Mouse (Mus musculus) forebrain, embryonic 16.5 days (tissue): ENCODE results near the gene Zfp180. TPM values are rescaled to one million over a fixed set of nuclear protein-coding genes. Genes with fewer than 3 reads are reported as not detected.

Experiments used
- ATAC-seq: fragments of 200-750 bp; cut with Nextera tagmentation; 2 replicates; pipeline ENCODE4 v1.8.0; 2017; ENCODE audit warnings: mild to moderate bottlenecking, moderate library complexity
- H3K27ac ChIP-seq: fragments of 300-500 bp; sonication (generic); 2 replicates; pipeline ENCODE4 v1.5.1; 2014; ENCODE audit warnings: low read length, control low read depth
- H3K27me3 ChIP-seq: fragments of 300-500 bp; sonication (generic); replicated peaks from 2 replicates; pipeline ENCODE4 v1.6.1; 2014; ENCODE audit warnings: low read length; ENCODE audit not compliant: control insufficient read depth, insufficient read depth
- H3K36me3 ChIP-seq: fragments of 300-500 bp; sonication (generic); 2 replicates; pipeline ENCODE4 v1.6.1; 2014; ENCODE audit not compliant: control insufficient read depth, insufficient read depth
- H3K4me1 ChIP-seq: fragments of 300-500 bp; sonication (generic); replicated peaks from 2 replicates; pipeline ENCODE4 v1.6.1; 2014; ENCODE audit warnings: low read length; ENCODE audit not compliant: control insufficient read depth, insufficient read depth
- H3K4me2 ChIP-seq: fragments of 300-500 bp; sonication (generic); 2 replicates; pipeline ENCODE4 v1.6.1; 2014; ENCODE audit warnings: mild to moderate bottlenecking, low read length, control low read depth
- H3K4me3 ChIP-seq: fragments of 300-500 bp; sonication (generic); replicated peaks from 2 replicates; pipeline ENCODE4 v1.5.1; 2014; ENCODE audit warnings: mild to moderate bottlenecking, low read length, control low read depth
- H3K9ac ChIP-seq: fragments of 300-500 bp; sonication (generic); replicated peaks from 2 replicates; pipeline ENCODE4 v1.6.1; 2014; ENCODE audit warnings: low read depth, low read length, control low read depth
- H3K9me3 ChIP-seq: fragments of 300-500 bp; sonication (generic); 2 replicates; pipeline ENCODE4 v1.6.1; 2016; ENCODE audit warnings: low read length; ENCODE audit not compliant: control insufficient read depth
- WGBS: fragments of 180-500 bp; shearing (Covaris S2); extraction: QIAGEN DNeasy Blood & Tissue Kit; methylation state at CpG from one replicate; pipeline ENCODE4 v1.1.7; 2014; 5-methylcytosine and 5-hydroxymethylcytosine counted together
- polyA plus RNA-seq: library from polyadenylated mRNA; unstranded; fragments of >200 nt; fragmentation: Nextera tagmentation; extraction: Ambion mirVana; gene quantifications from 2 replicates; pipeline ENCODE4 v1.2.1, GENCODE M21; 2015

Zfp180 gene
- polyA plus RNA-seq, 1 experiment from 2014 or later, result 44.0 TPM

DNA sequence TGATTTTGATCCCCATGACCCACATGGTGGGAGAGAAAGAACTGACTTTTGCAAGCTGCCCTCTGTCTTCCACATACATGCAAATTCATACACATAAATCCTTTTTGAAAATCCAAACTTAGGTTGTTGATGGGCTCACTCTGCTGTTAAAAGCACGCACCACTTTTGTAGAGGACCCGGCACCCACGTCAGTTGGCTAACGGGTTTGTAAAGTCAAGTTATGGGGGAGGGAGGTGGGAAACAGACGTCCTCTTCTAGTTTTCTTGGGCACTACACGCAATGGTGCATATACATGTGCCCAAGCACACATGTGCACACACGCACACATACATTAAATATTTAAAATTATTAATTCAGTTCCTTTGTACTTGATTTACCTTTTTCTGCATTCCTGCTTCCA, 29.1 kb downstream of the Zfp180 start:
- ATAC-seq, result no peak
- 95% methylated on average over 7 of the region's 7 CpGs for WGBS
- Histone ChIP-seq H3K4me3 (no peak overlapping the region), H3K36me3 (peaks cover 41% of the 10 kb centered on the region), H3K4me1 (peaks cover 8% of the 10 kb centered on the region), H3K27ac (no peak overlapping the region), H3K4me2 (no peak overlapping the region), H3K9me3 (peaks cover 38% of the 10 kb centered on the region), H3K9ac (no peak overlapping the region), H3K27me3 (no peaks in the 10 kb centered on the region)

DNA sequence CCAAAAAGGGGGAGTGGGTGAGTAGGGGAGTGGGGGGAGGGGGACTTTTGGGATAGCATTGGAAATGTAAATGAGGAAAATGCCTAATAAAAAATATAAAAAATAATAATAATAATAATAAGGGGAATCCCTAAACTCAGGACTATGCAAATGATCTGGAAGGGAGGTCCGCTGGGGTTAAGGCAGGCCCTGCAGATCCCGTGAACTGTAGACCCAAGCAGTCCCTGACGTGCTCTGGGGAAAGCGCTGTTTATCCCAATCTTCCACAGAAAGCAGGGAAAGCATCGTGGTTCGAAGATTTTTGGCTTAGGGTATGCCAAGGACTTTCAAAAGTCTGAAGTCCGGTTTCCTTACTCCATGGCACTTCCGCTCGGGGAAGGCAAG, 30.0 kb downstream of the Zfp180 start:
- Histone ChIP-seq H3K36me3 (peaks cover 32% of the 10 kb centered on the region), H3K4me1 (peaks cover 8% of the 10 kb centered on the region), H3K4me3 (peak overlapping the region; percentile 81), H3K9me3 (peaks cover 28% of the 10 kb centered on the region), H3K27me3 (no peaks in the 10 kb centered on the region), H3K27ac (no peak overlapping the region), H3K9ac (peak overlapping the region; percentile 39), H3K4me2 (peak overlapping the region; percentile 55)
- 2% methylated on average over 9 of the region's 9 CpGs for WGBS
- ATAC-seq, result no peak

DNA sequence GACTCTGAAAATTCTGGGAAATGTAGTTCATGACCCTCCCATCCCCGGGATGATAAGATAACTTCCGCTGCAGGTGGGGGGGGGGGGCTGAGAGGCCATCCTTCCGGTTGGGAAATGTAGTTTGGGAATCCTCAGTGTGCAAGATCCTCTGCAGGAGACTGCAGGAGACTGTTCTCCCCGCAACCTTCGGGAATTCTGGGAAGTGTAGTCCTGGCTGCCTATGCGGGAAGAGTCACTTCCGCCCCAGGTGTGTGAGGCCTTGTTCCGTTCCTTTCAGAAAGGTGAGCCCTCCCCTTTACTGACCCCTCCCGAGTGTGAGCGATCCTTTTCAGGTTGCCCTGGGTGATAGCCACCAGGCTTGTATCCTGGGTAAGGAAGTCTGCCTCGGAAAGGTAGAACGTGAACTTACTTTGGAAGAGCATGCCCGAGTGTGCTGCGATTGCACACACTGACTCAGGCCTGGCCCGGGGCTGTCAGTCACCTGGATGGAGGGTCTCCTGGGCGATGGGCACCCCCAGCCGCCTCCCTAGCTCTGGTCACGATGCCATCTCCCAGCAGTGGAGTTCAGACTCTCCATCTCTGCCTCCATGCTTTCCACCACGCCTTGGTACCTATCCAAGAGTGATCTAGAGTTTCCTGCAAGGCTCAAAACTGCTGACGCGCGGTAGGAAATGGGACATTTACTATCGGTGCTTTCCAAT, 30.6 kb downstream of the Zfp180 start, which contains the start of gene Zfp112:
Gene Zfp112, plus strand, starts transcription at position 159 of the 701 bp plus-strand sequence.
- Histone ChIP-seq H3K36me3 (peaks cover 26% of the 10 kb centered on the region), H3K27ac (peak within 1 kb of the TSS; percentile 68), H3K4me3 (peak within 1 kb of the TSS; percentile 81), H3K9me3 (peaks cover 23% of the 10 kb centered on the region), H3K4me2 (peak within 1 kb of the TSS; percentile 96), H3K9ac (peak within 1 kb of the TSS; percentile 72), H3K4me1 (peaks cover 8% of the 10 kb centered on the region), H3K27me3 (no peaks in the 10 kb centered on the region)
- peak; percentile 99 for ATAC-seq
- 2% methylated on average over 23 of the region's 23 CpGs for WGBS

DNA sequence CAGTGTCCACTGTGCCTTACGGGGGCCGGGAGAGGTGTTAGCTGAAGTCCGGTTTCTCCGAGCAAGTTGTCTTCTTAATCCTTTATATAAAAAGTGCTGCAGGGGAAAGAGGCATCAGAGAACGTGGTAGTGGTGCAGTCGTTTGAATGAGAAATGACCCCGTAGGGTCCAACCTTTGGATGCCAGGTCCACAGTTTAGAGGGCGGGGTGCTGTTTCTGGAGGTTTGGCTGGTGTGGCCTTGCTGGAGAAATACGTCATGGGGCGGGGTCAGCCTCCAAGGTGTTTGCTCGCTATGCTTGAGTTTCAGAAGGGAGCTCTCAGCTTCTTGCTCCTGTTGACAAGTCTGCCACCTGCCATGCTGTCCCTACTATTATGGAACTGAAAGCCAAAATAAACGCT, 31.3 kb downstream of the Zfp180 start:
- peak overlapping the region; percentile 72 for H3K9ac ChIP-seq
- no peaks in the 10 kb centered on the region for H3K27me3 ChIP-seq
- peaks cover 19% of the 10 kb centered on the region for H3K36me3 ChIP-seq
- 10% methylated on average over 12 of the region's 12 CpGs for WGBS
- H3K4me2 ChIP-seq, result peak overlapping the region; percentile 96
- H3K27ac ChIP-seq, result peak overlapping the region; percentile 68
- peaks cover 18% of the 10 kb centered on the region for H3K9me3 ChIP-seq
- H3K4me1 ChIP-seq, result peaks cover 8% of the 10 kb centered on the region
- ATAC-seq, result no peak
- H3K4me3 ChIP-seq, result peak overlapping the region; percentile 81

DNA sequence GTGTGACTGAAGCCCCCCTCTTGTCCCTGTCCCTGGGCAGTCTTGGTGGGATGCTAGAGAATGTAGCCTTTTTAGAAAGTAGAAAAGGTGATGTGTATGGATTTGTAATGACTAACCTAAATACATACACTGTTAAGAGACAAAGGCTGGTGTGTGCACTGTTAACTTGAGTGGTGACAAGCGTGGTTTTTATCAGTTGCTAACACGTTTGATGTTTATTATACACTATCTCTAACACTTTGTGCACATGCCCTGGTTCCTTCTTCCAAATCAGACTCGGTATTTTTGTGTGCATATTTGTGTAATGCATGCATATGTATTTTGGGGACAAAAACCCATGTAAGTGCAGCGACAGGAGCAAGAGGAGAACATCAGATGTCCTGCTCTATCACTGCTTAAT, 34.9 kb downstream of the Zfp180 start:
- no peak overlapping the region for H3K27ac ChIP-seq

DNA sequence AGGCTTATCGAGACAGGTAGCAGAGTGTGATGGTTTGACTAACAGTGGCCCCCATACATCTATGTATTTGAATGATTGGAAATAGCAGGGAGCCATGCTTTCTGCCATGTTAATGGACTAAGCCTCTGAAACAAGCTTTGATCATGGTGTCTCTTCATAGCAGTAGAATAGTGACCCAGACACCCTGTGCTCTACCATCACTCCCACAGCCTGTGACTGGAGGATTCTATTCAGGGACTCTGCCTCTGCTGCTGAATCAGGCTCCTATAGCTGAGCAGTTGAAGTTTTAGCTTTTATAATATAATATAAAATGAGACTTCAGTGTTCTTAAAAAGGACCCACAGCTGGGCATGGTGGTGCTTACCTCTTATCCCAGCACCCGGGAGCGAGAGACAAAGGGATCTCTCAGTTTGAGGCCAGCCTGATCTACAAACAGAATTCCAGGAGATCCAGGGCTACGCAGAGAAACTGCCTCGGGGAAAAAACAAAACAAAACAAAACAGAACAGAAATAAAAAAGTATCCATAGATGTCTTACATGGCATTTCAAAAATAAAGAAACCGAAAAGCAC, 51.8 kb downstream of the Zfp180 start:
- 17% methylated on average over 6 of the region's 6 CpGs for WGBS
- H3K4me3 ChIP-seq, result peak overlapping the region; percentile 86
- peaks cover 17% of the 10 kb centered on the region; the same call in 1 of the 2 replicates for H3K36me3 ChIP-seq
- peaks cover 13% of the 10 kb centered on the region for H3K4me1 ChIP-seq
- peak overlapping the region; percentile 73 for H3K27ac ChIP-seq
- no peaks in the 10 kb centered on the region for H3K27me3 ChIP-seq
- H3K9me3 ChIP-seq, result no peaks in the 10 kb centered on the region
- ATAC-seq, result peak; percentile 66
- H3K9ac ChIP-seq, result peak overlapping the region; percentile 92
- H3K4me2 ChIP-seq, result peak overlapping the region; percentile 91

More for the DNA sequence above, 34.9 kb downstream of the Zfp180 start:
- Histone ChIP-seq H3K4me1 (peaks cover 8% of the 10 kb centered on the region), H3K27me3 (no peaks in the 10 kb centered on the region), H3K9ac (no peak overlapping the region), H3K4me2 (no peak overlapping the region), H3K36me3 (no peaks in the 10 kb centered on the region), H3K4me3 (no peak overlapping the region), H3K9me3 (no peaks in the 10 kb centered on the region)
- ATAC-seq, result no peak
- WGBS, result 82% methylated on average over 4 of the region's 4 CpGs

DNA sequence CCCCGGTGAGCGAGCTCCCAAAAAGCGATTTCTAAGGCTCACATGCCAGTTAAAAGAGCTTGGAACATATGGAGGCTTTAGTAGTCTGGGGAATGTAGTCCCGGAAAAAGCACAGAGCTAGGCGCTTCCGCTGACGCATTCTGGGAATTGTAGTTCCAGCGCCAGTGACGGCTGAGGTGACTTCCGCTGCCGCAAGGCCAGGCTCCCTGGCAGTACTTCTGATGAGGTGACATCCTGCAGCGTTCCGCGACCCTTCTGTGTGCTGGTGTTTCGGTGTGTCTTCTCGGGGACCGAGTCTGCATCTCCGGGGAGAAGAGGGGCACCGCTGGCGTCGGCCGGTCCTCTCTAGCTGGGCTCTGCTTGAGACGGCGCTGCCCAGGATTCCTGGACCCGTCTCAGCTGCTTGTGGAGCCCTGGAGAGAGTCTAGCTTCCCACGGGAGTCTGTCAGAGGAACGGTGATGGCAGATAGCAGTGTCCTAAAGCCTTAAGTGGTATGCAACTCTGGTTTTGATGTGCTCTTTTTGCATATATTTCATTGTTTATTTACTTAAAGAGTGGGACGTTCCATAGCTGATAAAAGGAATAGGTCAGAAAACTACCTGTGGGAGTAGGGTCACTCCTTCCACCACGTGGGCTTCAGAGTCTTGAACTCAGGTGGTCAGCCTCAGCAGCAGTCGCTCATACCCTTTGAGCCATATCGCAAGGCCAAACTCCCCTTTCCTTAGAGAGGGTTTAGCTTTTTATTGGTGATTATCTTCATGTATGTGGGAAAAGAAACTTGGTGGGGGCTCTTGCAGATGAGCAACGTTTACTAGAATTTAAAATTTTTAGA, 52.5 kb downstream of the Zfp180 start, which contains the start of gene Zfp235:
Gene Zfp235, plus strand, starts transcription at position 174 of the 833 bp plus-strand sequence.
- Histone ChIP-seq H3K4me1 (peaks cover 13% of the 10 kb centered on the region), H3K36me3 (peaks cover 18% of the 10 kb centered on the region; the same call in 1 of the 2 replicates), H3K4me2 (peak within 1 kb of the TSS; percentile 91), H3K4me3 (peak within 1 kb of the TSS; percentile 86), H3K27ac (peak within 1 kb of the TSS; percentile 73), H3K9me3 (no peaks in the 10 kb centered on the region), H3K9ac (peak within 1 kb of the TSS; percentile 92), H3K27me3 (no peaks in the 10 kb centered on the region)
- peak; percentile 98 for ATAC-seq
- WGBS, result 3% methylated on average over 32 of the region's 32 CpGs

DNA sequence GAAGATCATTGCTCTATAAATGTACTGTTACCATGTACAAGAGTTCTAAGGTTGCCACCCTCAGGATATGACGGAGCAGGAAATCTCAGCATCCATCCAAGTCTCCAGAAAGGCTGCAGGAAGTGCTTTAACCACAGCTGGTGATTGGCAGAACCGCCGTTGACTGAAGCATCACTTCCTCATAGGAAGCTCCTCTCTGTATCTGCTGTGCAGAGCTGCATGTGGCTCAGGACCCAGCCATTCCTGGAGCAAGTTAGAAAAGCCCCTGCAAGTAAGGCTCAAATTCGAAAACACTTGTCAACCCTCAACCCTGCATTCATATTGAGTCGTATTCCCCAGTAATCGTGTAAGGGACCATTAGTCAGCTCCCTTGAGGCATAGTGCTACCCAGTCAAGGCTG, 60.8 kb downstream of the Zfp180 start:
- H3K9me3 ChIP-seq, result no peaks in the 10 kb centered on the region
- ATAC-seq, result no peak
- H3K27ac ChIP-seq, result no peak overlapping the region
- no peak overlapping the region for H3K9ac ChIP-seq
- WGBS, result 95% methylated on average over 6 of the region's 6 CpGs
- no peak overlapping the region for H3K4me2 ChIP-seq
- H3K4me1 ChIP-seq, result no peaks in the 10 kb centered on the region
- H3K36me3 ChIP-seq, result peaks cover 39% of the 10 kb centered on the region
- no peaks in the 10 kb centered on the region for H3K27me3 ChIP-seq
- H3K4me3 ChIP-seq, result no peak overlapping the region

DNA sequence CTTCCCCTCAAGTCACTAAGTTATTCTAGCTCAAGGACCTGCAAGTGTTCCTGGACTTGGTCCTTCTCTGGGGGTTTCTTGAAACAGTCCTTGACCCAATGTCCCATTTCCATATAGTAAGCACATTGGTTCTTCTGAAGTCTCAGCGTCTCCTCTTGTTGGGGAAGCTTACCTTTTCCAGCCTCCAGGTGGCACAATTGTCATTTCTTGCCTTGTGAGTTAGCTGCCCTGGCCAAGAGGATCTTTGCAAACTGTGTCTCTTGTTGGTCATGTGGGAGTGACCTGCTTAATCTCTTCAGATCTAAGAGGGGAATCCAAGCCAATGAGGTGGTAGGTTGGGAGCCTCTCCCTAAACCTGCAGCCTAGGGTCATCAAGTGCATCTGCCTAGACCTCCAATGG, 71.5 kb downstream of the Zfp180 start:
- H3K4me1 ChIP-seq, result no peaks in the 10 kb centered on the region
- H3K36me3 ChIP-seq, result no peaks in the 10 kb centered on the region
- H3K27ac ChIP-seq, result no peak overlapping the region
- no peaks in the 10 kb centered on the region for H3K9me3 ChIP-seq
- no peaks in the 10 kb centered on the region for H3K27me3 ChIP-seq
- H3K4me2 ChIP-seq, result no peak overlapping the region
- H3K9ac ChIP-seq, result no peak overlapping the region
- no peak overlapping the region for H3K4me3 ChIP-seq
- 17% methylated on average over 1 of the region's 1 CpGs for WGBS
- no peak for ATAC-seq
